Mouse (Mus musculus): ENCODE measurements around the gene Cnga4.
A peak's percentile ranks its signal among the peaks of the same experiment; 100 is the strongest.
"Not testable (repeated sequence)": the region's sequence is repeated elsewhere in the genome, so short reads cannot be mapped to it uniquely, and the experiment has no call there.

Gene Cnga4

DNA sequence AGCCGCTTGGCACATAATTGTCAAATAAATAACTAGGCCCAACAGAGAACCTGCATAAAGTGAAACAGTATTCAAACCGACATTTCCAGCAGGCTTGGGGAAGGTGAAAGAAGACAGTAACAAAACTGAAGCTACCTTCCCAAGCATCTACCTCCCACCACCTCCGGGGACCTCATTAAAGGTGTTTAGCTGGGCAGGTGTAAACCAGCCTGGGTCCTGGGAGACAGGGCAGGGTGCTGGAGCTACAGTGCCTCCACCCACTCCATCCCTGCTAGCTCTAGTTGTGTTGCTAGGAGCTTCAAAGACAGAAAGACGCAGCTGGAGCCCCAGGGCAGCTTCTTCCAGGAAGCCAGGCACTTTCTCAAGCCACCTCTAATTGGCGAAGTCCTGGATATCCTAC lies at the start of gene Cnga4:
Gene Cnga4, plus strand, starts transcription at position 301 of the 400 bp plus-strand sequence.
- DNase-seq (ENCODE audit: low spot score in 2 of 2): no peak

DNA sequence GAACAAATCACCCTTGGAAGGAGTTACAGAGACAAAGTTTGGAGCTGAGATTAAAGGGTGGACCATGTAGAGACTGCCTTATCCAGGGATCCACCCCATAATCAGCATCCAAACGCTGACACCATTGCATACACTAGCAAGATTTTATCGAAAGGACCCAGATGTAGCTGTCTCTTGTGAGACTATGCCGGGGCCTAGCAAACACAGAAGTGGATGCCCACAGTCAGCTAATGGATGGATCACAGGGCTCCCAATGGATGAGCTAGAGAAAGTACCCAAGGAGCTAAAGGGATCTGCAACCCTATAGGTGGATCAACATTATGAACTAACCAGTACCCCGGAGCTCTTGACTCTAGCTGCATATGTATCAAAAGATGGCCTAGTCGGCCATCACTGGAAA lies 48.3 kb upstream of the Cnga4 start:
- DNase-seq (ENCODE audit: low spot score in 2 of 2): not testable (repeated sequence)

DNA sequence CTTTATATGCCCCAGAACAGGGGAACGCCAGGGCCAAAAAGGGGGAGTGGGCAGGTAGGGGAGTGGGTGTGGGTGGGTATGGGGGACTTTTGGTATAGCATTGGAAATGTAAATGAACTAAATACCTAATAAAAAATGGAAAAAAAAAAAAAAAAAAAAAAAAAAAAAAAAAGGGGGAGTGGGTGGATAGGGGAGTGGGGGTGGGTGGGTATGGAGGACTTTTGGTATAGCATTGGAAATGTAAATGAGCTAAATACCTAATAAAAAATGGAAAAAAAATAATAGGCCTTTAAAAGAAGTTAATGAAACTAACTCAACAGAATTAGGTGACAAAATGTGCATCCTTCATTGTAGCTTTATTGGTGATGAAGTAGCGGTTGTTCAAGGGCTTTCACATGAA lies 47.9 kb upstream of the Cnga4 start:
- not testable (repeated sequence) for DNase-seq (ENCODE audit: low spot score in 2 of 2)

- no peak for DNase-seq (ENCODE audit: low spot score in 2 of 2)
Measured at GRCm38 (mm10) chr7:105361713-105362112, 42.7 kb upstream of the Cnga4 start.

- no peak for DNase-seq (ENCODE audit: low spot score in 2 of 2)
Measured at GRCm38 (mm10) chr7:105367268-105367667, 37.1 kb upstream of the Cnga4 start.

DNA sequence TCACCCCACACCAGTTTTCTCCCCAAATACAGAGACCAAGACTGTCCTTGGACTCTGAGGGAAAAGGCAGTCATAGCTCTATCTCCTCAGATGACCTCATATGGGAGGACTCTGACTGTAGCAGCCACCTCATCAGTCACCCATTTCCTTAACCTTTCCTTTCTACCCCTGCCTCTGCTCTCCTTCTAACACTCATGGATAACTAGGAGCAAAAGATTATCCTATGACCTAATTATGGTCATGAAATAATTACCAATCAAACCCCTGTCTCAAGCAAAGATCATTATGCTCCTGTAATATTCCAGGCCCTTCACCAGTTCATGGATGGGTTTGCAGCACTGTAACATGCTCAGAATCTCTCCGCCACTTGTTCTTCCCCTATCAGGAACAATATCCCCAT lies 36.4 kb upstream of the Cnga4 start, which contains the start of gene Olfr692:
Gene Olfr692, plus strand, starts transcription at position 301 of the 400 bp plus-strand sequence.
- DNase-seq (ENCODE audit: low spot score in 2 of 2): no peak

GRCm38 (mm10) chr7:105368521-105368920 lies 35.8 kb upstream of the Cnga4 start:
- DNase-seq (ENCODE audit: low spot score in 2 of 2): no peak

DNA sequence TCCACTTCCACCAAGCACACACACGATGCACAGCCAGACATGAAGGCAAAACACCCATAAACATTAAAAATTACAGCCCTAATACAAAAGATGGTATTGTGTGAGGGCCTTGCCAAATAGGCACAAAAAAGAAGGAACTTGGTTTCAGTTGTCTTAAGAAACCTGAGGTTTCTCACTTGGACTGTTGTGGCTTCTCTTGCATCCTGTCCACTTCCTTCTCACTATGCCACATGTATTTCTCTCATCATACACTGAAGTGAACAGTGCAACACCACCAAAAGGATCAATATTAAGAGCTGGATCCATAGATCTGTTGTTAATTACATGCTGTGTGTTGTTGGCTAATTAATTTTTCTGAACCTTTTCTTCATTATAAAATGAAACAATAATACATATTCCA lies 31.5 kb upstream of the Cnga4 start:
- no peak for DNase-seq (ENCODE audit: low spot score in 2 of 2)

DNA sequence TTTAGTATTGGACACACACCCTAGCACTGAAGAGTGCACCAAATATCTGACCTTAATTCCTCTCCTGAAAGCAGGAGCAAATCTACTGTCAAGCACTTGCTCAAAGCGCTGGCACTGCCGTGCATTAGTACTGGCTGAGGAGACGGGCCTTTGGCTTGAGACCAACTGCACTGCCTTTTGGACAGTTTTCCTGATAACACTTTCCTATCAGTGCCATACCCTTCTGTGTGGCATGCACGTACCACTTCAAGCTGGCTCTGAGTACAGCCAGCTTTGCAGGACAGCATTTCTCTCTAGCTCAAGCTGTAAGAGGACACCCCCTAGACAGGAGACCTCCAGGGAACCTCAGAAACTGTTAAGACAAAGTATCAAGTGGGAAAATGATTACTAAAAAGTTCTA lies 30.9 kb upstream of the Cnga4 start:
- no peak for DNase-seq (ENCODE audit: low spot score in 2 of 2)

GRCm38 (mm10) chr7:105373976-105374375 lies 30.4 kb upstream of the Cnga4 start:
- no peak for DNase-seq (ENCODE audit: low spot score in 2 of 2)

- no peak for DNase-seq (ENCODE audit: low spot score in 2 of 2)
Measured at GRCm38 (mm10) chr7:105374866-105375265, 29.5 kb upstream of the Cnga4 start, which contains the start of gene Gm5901. Gm5901 (plus strand) TSS chr7:105375038.

DNA sequence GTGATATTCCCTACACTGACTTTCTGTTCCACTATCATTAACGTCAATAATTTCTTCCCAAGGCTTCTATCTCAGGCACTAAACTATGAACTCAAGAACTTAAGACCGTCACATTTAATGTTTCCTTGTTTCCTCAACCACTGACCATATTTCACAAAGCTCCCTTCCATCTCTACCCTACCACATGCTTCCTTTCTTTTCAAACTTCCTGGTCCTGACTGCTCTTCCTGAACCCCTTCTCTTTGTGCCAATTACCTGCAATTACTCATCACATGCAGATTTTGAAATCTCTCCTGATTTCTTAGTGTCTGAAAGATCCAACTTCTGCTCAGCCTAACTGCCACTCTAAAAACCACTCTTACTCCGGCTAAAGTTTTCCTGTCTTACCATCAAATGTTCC lies 24.0 kb upstream of the Cnga4 start:
- no peak for DNase-seq (ENCODE audit: low spot score in 2 of 2)

- DNase-seq (ENCODE audit: low spot score in 2 of 2): no peak
Measured at GRCm38 (mm10) chr7:105387696-105388095, 16.7 kb upstream of the Cnga4 start.

DNA sequence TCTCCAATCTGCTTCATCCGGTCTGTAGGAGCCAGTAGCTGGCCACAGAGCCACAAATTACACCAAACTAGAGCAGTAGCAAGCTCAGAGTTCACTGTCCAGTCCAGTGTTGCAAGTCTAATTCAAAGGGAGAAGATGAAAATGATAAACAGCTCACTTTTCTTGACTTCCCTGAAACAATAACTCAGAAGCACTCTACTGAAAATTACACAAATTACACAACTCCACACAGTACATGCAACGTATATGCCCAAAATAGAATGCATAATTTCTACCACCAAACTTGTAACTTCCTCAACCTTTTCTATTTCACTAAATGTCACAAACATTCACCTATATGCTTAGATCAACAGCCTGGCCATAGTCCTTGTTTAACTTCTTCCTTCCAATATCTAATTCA lies 14.1 kb upstream of the Cnga4 start:
- no peak for DNase-seq (ENCODE audit: low spot score in 2 of 2)

- DNase-seq (ENCODE audit: low spot score in 2 of 2): no peak
Measured at GRCm38 (mm10) chr7:105394606-105395005, 9.8 kb upstream of the Cnga4 start.

DNA sequence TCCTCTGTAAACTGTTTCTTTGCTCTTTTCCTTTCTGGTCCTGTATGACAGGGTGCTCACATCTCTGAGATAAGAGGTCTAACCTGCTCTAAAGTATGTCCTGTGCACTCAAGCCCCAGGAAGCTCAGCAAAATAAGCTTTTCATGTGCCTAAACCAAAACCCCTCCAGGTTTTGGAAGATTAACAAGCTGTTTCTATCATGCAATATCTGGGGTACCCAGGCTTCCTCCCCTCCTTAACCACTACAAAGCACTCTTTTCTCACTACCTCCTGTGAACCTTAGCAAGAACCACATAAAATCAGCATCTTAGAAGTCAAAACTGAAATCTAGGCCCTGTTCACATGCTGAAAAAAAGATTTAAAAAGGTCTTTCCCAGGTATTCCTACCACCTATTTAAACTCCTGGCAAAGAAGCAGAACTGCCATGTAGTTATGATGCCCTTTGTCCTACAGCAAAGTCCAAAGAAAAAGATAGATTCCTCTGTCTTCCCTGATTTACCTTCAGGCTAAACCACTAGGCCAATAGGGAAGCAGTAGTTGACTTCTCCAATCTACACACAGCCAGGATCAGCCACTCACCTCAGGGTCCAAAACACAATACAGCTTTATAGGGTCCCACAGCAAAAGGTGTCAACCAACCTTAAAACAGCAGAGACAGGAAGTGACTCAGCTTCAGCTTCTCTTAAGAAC lies 9.1 kb upstream of the Cnga4 start:
- no peak for DNase-seq (ENCODE audit: low spot score in 2 of 2)

GRCm38 (mm10) chr7:105396126-105396525 lies 8.2 kb upstream of the Cnga4 start:
- no peak for DNase-seq (ENCODE audit: low spot score in 2 of 2)

- DNase-seq (ENCODE audit: low spot score in 2 of 2): no peak
Measured at GRCm38 (mm10) chr7:105399058-105399934, 5.1 kb upstream of the Cnga4 start.

DNA sequence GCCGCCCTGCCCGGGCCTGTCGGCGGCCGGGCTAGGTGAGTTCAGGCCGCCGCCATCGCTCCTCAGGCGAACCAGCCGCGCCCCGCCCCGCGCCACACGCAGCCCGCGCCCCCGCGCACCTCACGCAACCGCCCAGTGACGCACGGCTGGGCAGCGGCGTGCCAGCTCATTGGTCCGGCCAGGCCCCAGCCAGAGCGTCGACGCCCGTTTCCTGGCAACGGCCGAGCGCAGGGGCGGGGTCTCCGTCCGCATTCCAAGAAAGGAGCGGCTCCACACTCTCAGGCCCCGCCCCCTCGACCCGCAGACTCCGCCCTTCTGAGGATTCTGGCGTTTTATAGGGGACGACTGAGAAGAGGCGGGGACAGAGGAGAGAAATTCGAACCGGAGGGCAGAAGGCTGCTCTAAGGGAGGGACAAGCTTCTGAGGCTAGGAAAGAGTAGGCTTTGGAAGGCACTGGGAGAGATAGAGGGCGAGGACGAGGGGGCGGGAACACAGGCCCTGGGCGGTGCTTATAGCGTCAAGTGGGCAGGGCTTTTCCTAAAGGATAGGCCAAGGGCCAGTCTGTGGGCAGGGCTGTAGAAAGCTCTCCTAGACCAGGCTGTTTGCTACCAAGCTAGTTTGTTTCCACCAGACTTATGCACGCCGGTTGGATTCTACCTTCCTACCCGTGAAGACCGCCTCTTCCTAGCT lies 4.3 kb upstream of the Cnga4 start, which contains the start of gene Fam160a2:
Gene Fam160a2, minus strand, starts transcription at position 120 of the 690 bp plus-strand sequence.
- DNase-seq (ENCODE audit: low spot score in 2 of 2): peak; percentile 98 to 100

DNA sequence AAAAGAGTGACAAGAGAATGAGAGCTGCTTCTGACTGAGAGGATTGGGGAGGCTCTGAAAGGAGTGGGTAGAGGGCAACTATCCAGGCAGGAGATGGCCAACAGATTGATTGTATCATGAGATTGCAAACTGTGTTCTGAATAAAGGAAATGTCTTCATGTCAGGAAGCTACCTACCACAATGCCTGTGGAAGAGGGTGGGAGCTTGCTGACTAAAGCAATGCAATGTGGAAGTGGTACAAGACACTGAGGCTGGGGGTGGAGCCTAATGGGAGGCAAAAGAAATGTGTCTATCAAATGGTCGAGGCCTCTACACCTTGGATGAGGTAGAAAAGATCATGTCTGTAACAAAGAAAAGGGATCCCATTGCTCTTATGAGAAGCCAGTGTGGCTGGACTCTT lies 2.0 kb downstream of the Cnga4 start:
- DNase-seq (ENCODE audit: low spot score in 2 of 2): no peak

DNA sequence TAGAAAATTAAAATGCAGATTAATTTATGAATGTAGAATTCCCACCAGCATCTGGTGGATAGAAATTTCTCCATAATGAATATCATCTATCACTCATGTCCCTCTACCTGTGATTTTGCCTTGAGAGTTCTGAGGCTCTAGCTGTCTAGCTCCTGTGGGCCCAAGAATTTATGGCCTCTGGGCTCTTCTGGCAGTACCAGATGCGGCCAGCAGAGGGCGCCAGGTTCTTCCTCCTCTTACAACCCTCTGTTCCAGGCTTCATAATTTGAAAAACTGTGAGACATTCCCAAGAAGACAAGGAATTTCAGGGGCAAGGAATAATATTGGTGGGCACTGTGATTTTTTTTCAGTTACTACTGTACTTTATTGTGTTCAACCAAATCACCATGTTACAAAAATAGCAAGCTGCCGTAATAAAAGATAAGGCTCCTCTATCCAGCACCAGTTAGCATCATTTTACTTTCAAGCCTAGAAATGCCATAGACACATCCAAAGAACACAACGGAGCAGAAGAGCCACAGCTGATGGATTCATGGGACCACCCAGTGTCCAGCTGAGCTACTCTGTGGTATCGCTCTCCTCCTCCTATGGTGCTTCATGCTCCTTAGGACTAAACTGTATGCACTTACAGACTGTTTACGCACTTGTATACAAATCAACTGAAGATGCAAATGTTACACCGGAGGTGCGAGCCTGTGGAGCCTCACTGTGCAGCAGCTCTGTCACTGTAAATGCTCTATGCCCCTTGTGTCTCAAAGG lies 7.7 kb downstream of the Cnga4 start:
- peak; percentile 31 to 74 for DNase-seq (ENCODE audit: low spot score in 2 of 2)
